Mouse (Mus musculus) CH12.LX (cell line): ENCODE data around the gene Cnfn. TPM values are rescaled to one million over a fixed set of nuclear protein-coding genes. Genes with fewer than 3 reads are reported as not detected.
A peak's percentile ranks its signal among the peaks of the same experiment; 100 is the strongest.

ENCODE experiments used
- DNase-seq: peaks from one replicate; pipeline ENCODE4 v3.0.0-alpha.2; 2013; ENCODE audit errors: extremely low read depth
- H3K27ac ChIP-seq: 2 replicates; pipeline ENCODE4 v1.5.1; 2012; ENCODE audit warnings: low read depth, mild to moderate bottlenecking, control low read depth, moderate library complexity; ENCODE audit not compliant: insufficient read depth
- H3K27me3 ChIP-seq: replicated peaks from 2 replicates; pipeline ENCODE3; 2012; ENCODE audit warnings: inconsistent platforms
- H3K36me3 ChIP-seq, 2 experiments: replicated peaks in 1 of 2; 2 replicates each; pipeline versions ENCODE3 to v1.6.1; 2012; ENCODE audit warnings: inconsistent platforms in 1 of 2, low read length in 1 of 2, mild to moderate bottlenecking in 1 of 2, mixed read lengths in 1 of 2, moderate library complexity in 1 of 2; ENCODE audit not compliant: control insufficient read depth in 1 of 2, insufficient read depth in 1 of 2
- H3K4me1 ChIP-seq, 2 experiments: 2 replicates each; pipeline ENCODE4 v1.6.1; 2012; ENCODE audit warnings: inconsistent platforms in 1 of 2, moderate library complexity in 1 of 2; ENCODE audit not compliant: insufficient read depth in 2 of 2, control insufficient read depth in 1 of 2
- H3K4me2 ChIP-seq: 2 replicates; pipeline ENCODE4 v1.6.1; 2012; ENCODE audit warnings: low read depth, mild to moderate bottlenecking, control low read depth; ENCODE audit not compliant: poor library complexity, insufficient read depth, severe bottlenecking
- H3K4me3 ChIP-seq, 3 experiments: fragments of 150-350 bp in 1 of 3; sonication (generic) in 1 of 3; replicated peaks in 1 of 3; 2 replicates each; pipeline versions ENCODE3 to v1.5.1; 2011 to 2012; ENCODE audit warnings: low read depth in 2 of 3, low read length in 2 of 3, mild to moderate bottlenecking in 2 of 3, moderate library complexity in 2 of 3, control low read depth in 1 of 3, improper control_type of control experiment in 1 of 3, inconsistent platforms in 1 of 3, mixed read lengths in 1 of 3; ENCODE audit not compliant: poor library complexity in 1 of 3
- H3K79me2 ChIP-seq: replicated peaks from 2 replicates; pipeline ENCODE4 v1.6.1; 2012; ENCODE audit warnings: mild to moderate bottlenecking, moderate library complexity; ENCODE audit not compliant: control insufficient read depth, poor library complexity, insufficient read depth, severe bottlenecking; ENCODE audit errors: extremely low read depth
- H3K9ac ChIP-seq: 2 replicates; pipeline ENCODE4 v1.6.1; 2012; ENCODE audit warnings: low read depth, mild to moderate bottlenecking, control low read depth, moderate library complexity; ENCODE audit not compliant: insufficient read depth
- H3K9me3 ChIP-seq: replicated peaks from 2 replicates; pipeline ENCODE3; 2012; ENCODE audit warnings: low read length, inconsistent platforms, mixed read lengths
- CHD2 ChIP-seq: IDR thresholded peaks from 2 replicates; pipeline ENCODE4 v1.6.1; 2011; ENCODE audit warnings: low read length, improper control_type of control experiment
- CTCF ChIP-seq, 2 experiments: IDR thresholded peaks in 1 of 2; conservative IDR thresholded peaks in 1 of 2; 2 replicates each; pipeline ENCODE4 v1.5.1; 2011 to 2012; ENCODE audit warnings: low read depth in 2 of 2, low read length in 2 of 2, improper control_type of control experiment in 1 of 2, inconsistent platforms in 1 of 2, mild to moderate bottlenecking in 1 of 2, moderate library complexity in 1 of 2
- E2F4 ChIP-seq: IDR thresholded peaks from 2 replicates; pipeline ENCODE4 v1.6.1; 2011; ENCODE audit warnings: low read depth, low read length, improper control_type of control experiment; ENCODE audit not compliant: insufficient replicate concordance
- EP300 ChIP-seq: IDR thresholded peaks from 2 replicates; pipeline ENCODE4 v1.6.1; 2011; ENCODE audit warnings: low read length, improper control_type of control experiment
- GABPA ChIP-seq: IDR thresholded peaks from 2 replicates; pipeline ENCODE4 v1.6.1; 2012; ENCODE audit warnings: low read depth, low read length, improper control_type of control experiment, inconsistent platforms; ENCODE audit not compliant: insufficient replicate concordance
- HCFC1 ChIP-seq: IDR thresholded peaks from 2 replicates; pipeline ENCODE4 v1.6.1; 2012; ENCODE audit warnings: low read depth, mild to moderate bottlenecking, inconsistent platforms, low read length, improper control_type of control experiment
- IRF4 ChIP-seq: IDR thresholded peaks from 2 replicates; pipeline ENCODE4 v1.6.1; 2014; ENCODE audit warnings: low read depth, mild to moderate bottlenecking, inconsistent platforms, low read length, improper control_type of control experiment
- JUN ChIP-seq: IDR thresholded peaks from 2 replicates; pipeline ENCODE4 v1.6.1; 2011; ENCODE audit warnings: low read depth, mild to moderate bottlenecking, low read length, improper control_type of control experiment, moderate library complexity; ENCODE audit not compliant: insufficient read depth
- JUND ChIP-seq: conservative IDR thresholded peaks from 2 replicates; pipeline ENCODE4 v1.6.1; 2011; ENCODE audit warnings: low read depth, low read length, improper control_type of control experiment
- MEF2A ChIP-seq: IDR thresholded peaks from 2 replicates; pipeline ENCODE4 v1.6.1; 2014; ENCODE audit warnings: low read depth, mild to moderate bottlenecking, inconsistent platforms, low read length, improper control_type of control experiment, borderline replicate concordance
- NELFE ChIP-seq: IDR thresholded peaks from 2 replicates; pipeline ENCODE4 v1.6.1; 2011; ENCODE audit warnings: low read depth, low read length, improper control_type of control experiment
- RAD21 ChIP-seq: IDR thresholded peaks from 2 replicates; pipeline ENCODE4 v1.6.1; 2011; ENCODE audit warnings: low read depth, mild to moderate bottlenecking, low read length, improper control_type of control experiment, moderate library complexity
- SMC3 ChIP-seq: IDR thresholded peaks from 2 replicates; pipeline ENCODE4 v1.6.1; 2011; ENCODE audit warnings: low read depth, low read length, improper control_type of control experiment
- UBTF ChIP-seq: IDR thresholded peaks from 2 replicates; pipeline ENCODE4 v1.6.1; 2012; ENCODE audit warnings: low read depth, mild to moderate bottlenecking, inconsistent platforms, low read length, improper control_type of control experiment, moderate library complexity
- USF2 ChIP-seq: conservative IDR thresholded peaks from 2 replicates; pipeline ENCODE4 v1.6.1; 2011; ENCODE audit warnings: low read depth, low read length, improper control_type of control experiment
- ZMIZ1 ChIP-seq: IDR thresholded peaks from 2 replicates; pipeline ENCODE4 v1.6.1; 2012; ENCODE audit warnings: low read depth, mild to moderate bottlenecking, inconsistent platforms, low read length, improper control_type of control experiment
- ZNF384 ChIP-seq: IDR thresholded peaks from 2 replicates; pipeline ENCODE4 v1.6.1; 2012; ENCODE audit warnings: low read depth, low read length, improper control_type of control experiment, inconsistent platforms
- dilution Hi-C: fragments of 300-500 bp; cut with MboI; formaldehyde crosslinking; loops from 2 replicates; pipeline ENCODE4 v1.14.3; 2020; ENCODE audit warnings: low sequenced_read_pairs; ENCODE audit not compliant: extremely low pct_unique_long_range_greater_than_20kb, extremely low pct_ligation_motif_present
- in situ Hi-C: fragments of 300-500 bp; cut with MboI; formaldehyde crosslinking; loops from 3 replicates; pipeline ENCODE4 v1.14.3; 2019; ENCODE audit warnings: low sequenced_read_pairs, low pct_ligation_motif_present, low pct_unique_long_range_greater_than_20kb, mixed read lengths
- polyA plus RNA-seq: library from polyadenylated mRNA; unstranded; fragments of >175 nt; gene quantifications from 2 replicates; pipeline ENCODE4 v1.2.1, GENCODE M21; 2012; ENCODE audit warnings: low read depth; ENCODE audit not compliant: insufficient read length
- total RNA-seq, 2 experiments: library from RNA; depleted of rRNA; stranded (reverse); fragments of 300-350 nt in 1 of 2; fragments of >200 nt in 1 of 2; gene quantifications; 2 replicates each; pipeline ENCODE4 v1.2.3; 2012 to 2014

The Cnfn gene
- total and polyA plus RNA-seq, 3 experiments: not detected

DNA sequence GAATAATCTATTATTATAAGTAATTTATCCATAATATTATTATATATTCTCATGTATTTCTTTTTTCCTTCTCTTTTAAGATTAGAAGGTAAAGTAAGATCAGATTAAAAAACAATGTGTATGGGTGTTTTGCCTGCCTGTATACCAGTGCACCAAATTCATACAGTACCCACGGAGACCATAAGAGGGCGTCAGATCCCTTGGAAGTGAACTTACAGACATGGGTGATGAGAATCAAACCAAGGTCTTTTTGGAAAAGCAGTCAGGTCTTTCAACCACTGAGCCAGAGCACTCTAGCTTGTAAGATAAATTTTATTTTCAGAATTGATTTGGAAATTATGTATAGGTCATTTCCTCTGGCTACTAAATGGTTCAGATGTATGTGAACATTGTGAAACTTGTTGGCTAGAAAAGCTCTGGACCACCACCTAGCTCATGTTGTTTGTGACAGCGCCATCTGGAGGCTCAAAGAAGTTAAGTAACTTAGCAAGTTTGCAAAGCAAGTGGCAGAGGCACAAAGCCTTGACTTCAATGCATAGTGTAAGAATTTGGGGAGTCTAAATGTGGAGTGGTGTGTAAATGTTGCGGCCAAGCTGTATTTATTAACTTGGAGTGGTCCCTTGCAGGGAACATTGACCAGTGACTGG, 39.7 kb upstream of the Cnfn start:
- H3K4me1 ChIP-seq: peaks cover 2 to 3% of the 10 kb centered on the region in 2 experiments; a peak in 2 of 4 replicates
- H3K27ac ChIP-seq: no peak overlapping the region
- H3K36me3 ChIP-seq: no peaks in the 10 kb centered on the region
- dilution Hi-C loops (no loop called here), in situ Hi-C loops (no loop called here)
- TF ChIP-seq SMC3 (peak; percentile 42), RAD21 (peak; percentile 31), NELFE (no peak), CTCF (conservative IDR thresholded peaks at IDR 0.05 in 1 of 2, IDR thresholded peaks at IDR 0.05 in 1 of 2; ENCODE audit: low read depth in 2 of 2, low read length in 2 of 2) (peak; percentile 26 to 60; a peak in 2 of 4 replicates)
- H3K4me2 ChIP-seq: no peak overlapping the region
- H3K9me3 ChIP-seq: no peaks in the 10 kb centered on the region
- peak; percentile 63 for DNase-seq
- no peak overlapping the region for H3K4me3 ChIP-seq
- H3K9ac ChIP-seq: no peak overlapping the region
- H3K79me2 ChIP-seq: no peaks in the 10 kb centered on the region
- H3K27me3 ChIP-seq: no peaks in the 10 kb centered on the region

GRCm38 (mm10) chr7:25406468-25406867, 36.9 kb upstream of the Cnfn start:
- peaks cover 2 to 3% of the 10 kb centered on the region in 2 experiments; a peak in 3 of 4 replicates for H3K4me1 ChIP-seq
- TF ChIP-seq JUND: no peak
- no peak for TF ChIP-seq ZMIZ1
- no peak for TF ChIP-seq CHD2
- no peak for TF ChIP-seq GABPA
- TF ChIP-seq EP300: no peak
- no peak for TF ChIP-seq JUN
- no peak for TF ChIP-seq E2F4
- TF ChIP-seq USF2: no peak
- no peak for TF ChIP-seq HCFC1
- no peak for TF ChIP-seq NELFE
- no peak for TF ChIP-seq ZNF384
- TF ChIP-seq IRF4: no peak
- TF ChIP-seq MEF2A: no peak
- no peak for TF ChIP-seq UBTF
- TF ChIP-seq, all 38 proteins: peak for 0
- Histone ChIP-seq H3K9me3 (no peaks in the 10 kb centered on the region), H3K27ac (no peak overlapping the region), H3K9ac (no peak overlapping the region), H3K27me3 (no peaks in the 10 kb centered on the region), H3K4me3 (no peak overlapping the region), H3K36me3 (no peaks in the 10 kb centered on the region), H3K79me2 (no peaks in the 10 kb centered on the region), H3K4me2 (no peak overlapping the region)
- in situ Hi-C loops: no loop called here
- dilution Hi-C loops: no loop called here
- DNase-seq: no peak
